Mouse (Mus musculus) kidney, embryonic 15.5 days (tissue): ENCODE measurements around the gene C1ra. TPM values are rescaled to one million over a fixed set of nuclear protein-coding genes. Genes with fewer than 3 reads are reported as not detected.
"Not testable (repeated sequence)": the region's sequence is repeated elsewhere in the genome, so short reads cannot be mapped to it uniquely, and the experiment has no call there.

ENCODE experiments used
- ATAC-seq: fragments of 200-750 bp; cut with Nextera tagmentation; replicated peaks from 2 replicates; pipeline ENCODE4 v1.8.0; 2017; ENCODE audit warnings: moderate TSS enrichment; ENCODE audit not compliant: low FRiP score
- H3K27ac ChIP-seq: fragments of 300-500 bp; sonication (generic); 2 replicates; pipeline ENCODE4 v1.5.1; 2015; ENCODE audit warnings: mild to moderate bottlenecking, inconsistent platforms
- H3K27me3 ChIP-seq: fragments of 300-500 bp; sonication (generic); 2 replicates; pipeline ENCODE4 v1.6.1; 2015; ENCODE audit warnings: inconsistent platforms
- H3K36me3 ChIP-seq: fragments of 300-500 bp; sonication (generic); 2 replicates; pipeline ENCODE4 v1.6.1; 2015; ENCODE audit warnings: inconsistent platforms
- H3K4me1 ChIP-seq: fragments of 300-500 bp; sonication (generic); 2 replicates; pipeline ENCODE4 v1.6.1; 2015; ENCODE audit warnings: inconsistent platforms
- H3K4me2 ChIP-seq: fragments of 300-500 bp; sonication (generic); 2 replicates; pipeline ENCODE4 v1.6.1; 2015; ENCODE audit warnings: moderate library complexity, mild to moderate bottlenecking, inconsistent platforms
- H3K4me3 ChIP-seq: fragments of 300-500 bp; sonication (generic); replicated peaks from 2 replicates; pipeline ENCODE4 v1.5.1; 2015; ENCODE audit warnings: mild to moderate bottlenecking, inconsistent platforms
- H3K9ac ChIP-seq: fragments of 300-500 bp; sonication (generic); 2 replicates; pipeline ENCODE4 v1.6.1; 2015; ENCODE audit warnings: mild to moderate bottlenecking, inconsistent platforms
- H3K9me3 ChIP-seq: fragments of 300-500 bp; sonication (generic); replicated peaks from 2 replicates; pipeline ENCODE4 v1.6.1; 2016; ENCODE audit warnings: inconsistent platforms
- WGBS: fragments of 180-500 bp; shearing (Covaris S2); methylation state at CpG from one replicate; pipeline ENCODE4 v1.1.7; 2015; ENCODE audit warnings: mixed read lengths; 5-methylcytosine and 5-hydroxymethylcytosine counted together
- polyA plus RNA-seq: library from polyadenylated mRNA; unstranded; fragments of >200 nt; fragmentation: Nextera tagmentation; extraction: Ambion mirVana; gene quantifications from 2 replicates; pipeline ENCODE4 v1.2.1, GENCODE M21; 2015

C1ra gene
- polyA plus RNA-seq, 1 experiment from 2014 or later: 7.9 TPM

DNA sequence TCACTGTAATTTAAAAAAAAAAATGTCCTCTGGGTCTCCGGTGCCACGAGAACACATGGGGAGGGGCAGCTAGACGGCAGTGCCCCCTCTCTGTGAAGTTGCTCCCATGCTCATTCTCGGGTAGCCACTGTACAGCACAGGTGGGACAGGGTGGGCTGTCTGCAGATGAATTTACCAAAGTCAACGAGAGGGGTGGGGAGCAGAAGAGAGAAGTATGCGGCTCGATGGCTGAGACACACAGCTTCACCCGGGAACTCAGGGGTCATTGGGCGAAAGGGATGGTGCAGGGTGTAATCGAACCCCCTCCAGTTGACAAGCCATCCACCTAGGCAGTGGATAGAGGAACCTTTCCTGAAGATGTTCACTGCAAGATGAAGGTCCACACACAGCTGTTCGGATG lies 35.4 kb upstream of the C1ra start:
- no peaks in the 10 kb centered on the region for H3K27me3 ChIP-seq
- peaks cover 15% of the 10 kb centered on the region for H3K4me1 ChIP-seq
- H3K27ac ChIP-seq: no peak overlapping the region
- no peak overlapping the region for H3K4me2 ChIP-seq
- H3K4me3 ChIP-seq: no peak overlapping the region
- ATAC-seq: no peak
- no peaks in the 10 kb centered on the region for H3K36me3 ChIP-seq
- no peaks in the 10 kb centered on the region for H3K9me3 ChIP-seq
- no peak overlapping the region for H3K9ac ChIP-seq
- 79% methylated on average over 11 of the region's 11 CpGs for WGBS

DNA sequence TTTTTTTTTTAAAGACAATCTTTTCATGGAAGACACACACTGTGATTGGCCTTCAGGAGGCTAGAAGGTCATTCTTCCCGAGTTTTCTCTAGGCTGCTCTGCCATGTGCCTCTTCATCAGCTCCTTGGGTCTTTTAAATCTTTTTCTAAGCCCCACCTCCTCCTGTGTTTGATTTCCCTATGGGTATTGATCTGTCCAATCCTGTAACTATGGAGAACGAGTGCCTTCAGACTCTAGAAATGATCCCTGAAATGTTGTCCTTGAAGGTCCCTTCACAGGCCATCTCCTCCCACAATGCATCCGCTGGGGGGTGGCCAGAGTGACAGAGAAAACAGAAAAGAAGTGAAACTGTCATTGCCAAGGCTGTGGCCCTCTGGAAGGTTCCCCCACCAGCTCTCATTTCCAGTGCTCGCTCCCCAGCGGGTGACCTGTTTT lies 35.0 kb upstream of the C1ra start:
- no peak for ATAC-seq
- WGBS: 55% methylated on average over 5 of the region's 5 CpGs
- Histone ChIP-seq H3K9ac (no peak overlapping the region), H3K36me3 (no peaks in the 10 kb centered on the region), H3K4me2 (no peak overlapping the region), H3K27ac (no peak overlapping the region; the same call in 1 of the 2 replicates), H3K4me3 (no peak overlapping the region), H3K27me3 (no peaks in the 10 kb centered on the region), H3K4me1 (peaks cover 15% of the 10 kb centered on the region), H3K9me3 (no peaks in the 10 kb centered on the region)

DNA sequence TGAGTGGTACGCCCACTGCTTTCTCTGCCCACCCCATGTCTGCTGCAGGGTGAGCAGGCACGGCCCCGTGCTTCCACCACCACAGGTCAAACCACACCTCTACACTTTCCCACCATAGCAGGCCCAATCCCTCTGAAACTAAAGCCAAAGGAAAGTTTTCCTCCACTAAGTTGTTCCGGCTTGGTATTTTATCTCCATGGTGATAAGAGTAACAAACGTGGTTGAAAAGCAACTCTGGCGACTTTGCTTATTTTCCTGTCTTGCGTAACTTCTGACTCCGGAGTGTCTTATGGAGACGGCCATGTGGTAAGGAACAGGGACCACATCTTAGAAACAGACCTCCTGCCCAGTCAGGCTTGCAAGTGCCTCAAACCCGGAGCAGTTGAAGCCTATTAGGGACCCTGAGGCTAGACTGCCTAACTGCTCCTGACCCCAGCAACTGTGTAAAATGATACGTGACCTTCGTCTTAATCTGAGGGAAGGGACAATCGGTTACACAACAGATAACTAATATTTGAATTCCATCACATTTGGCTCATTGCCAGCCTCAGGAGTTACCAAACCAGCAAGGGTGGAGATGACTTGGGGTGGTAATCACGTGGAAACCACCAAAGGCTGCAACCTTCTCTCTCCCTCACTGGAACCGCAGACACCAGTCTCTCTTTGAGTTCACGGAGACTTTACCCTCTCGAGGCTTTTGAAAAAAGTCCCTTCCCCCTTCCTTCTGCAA lies 34.1 kb upstream of the C1ra start:
- Histone ChIP-seq H3K36me3 (no peaks in the 10 kb centered on the region), H3K27me3 (no peaks in the 10 kb centered on the region), H3K4me1 (peaks cover 15% of the 10 kb centered on the region), H3K4me3 (no peak overlapping the region), H3K9ac (no peak overlapping the region), H3K9me3 (no peaks in the 10 kb centered on the region), H3K4me2 (no peak overlapping the region), H3K27ac (no peak overlapping the region)
- ATAC-seq: no peak
- WGBS: 52% methylated on average over 17 of the region's 17 CpGs

DNA sequence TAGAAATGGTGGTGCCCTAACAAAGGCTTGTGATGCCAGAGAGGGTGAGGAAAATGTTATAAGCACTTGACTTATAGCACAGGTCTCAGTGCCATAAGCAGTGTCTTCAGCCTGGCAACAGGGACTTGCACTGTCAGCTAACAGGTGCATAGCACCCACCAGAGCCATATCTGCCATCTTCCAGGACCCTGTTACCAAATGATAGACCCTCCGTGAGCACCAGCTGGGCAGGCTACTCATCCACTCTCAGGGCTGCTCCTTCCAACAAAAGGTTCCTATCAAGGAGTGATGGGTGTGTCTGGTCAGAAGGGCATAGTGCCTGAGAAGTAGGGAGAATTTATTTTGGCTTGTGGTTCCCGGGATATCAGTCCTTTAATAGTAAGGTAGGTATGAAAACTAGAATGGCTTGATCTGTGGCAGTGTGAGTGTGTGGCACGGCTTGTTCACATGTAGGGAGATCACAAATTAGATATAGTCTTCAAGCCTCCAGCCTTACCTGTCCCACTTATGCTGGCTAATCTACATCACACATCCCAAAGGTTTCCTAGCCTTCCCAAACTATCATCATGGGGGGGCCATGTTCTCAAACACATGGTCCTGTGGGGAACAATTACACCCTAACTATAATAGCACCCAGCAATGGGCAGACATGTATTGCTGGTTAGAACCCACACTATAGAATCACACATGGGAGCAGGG lies 33.2 kb upstream of the C1ra start:
- Histone ChIP-seq H3K27ac (no peak overlapping the region), H3K9me3 (no peaks in the 10 kb centered on the region), H3K36me3 (no peaks in the 10 kb centered on the region), H3K4me2 (no peak overlapping the region), H3K4me3 (no peak overlapping the region), H3K9ac (no peak overlapping the region), H3K27me3 (no peaks in the 10 kb centered on the region), H3K4me1 (peaks cover 15% of the 10 kb centered on the region)
- ATAC-seq: no peak
- WGBS: 83% methylated on average over 3 of the region's 3 CpGs

DNA sequence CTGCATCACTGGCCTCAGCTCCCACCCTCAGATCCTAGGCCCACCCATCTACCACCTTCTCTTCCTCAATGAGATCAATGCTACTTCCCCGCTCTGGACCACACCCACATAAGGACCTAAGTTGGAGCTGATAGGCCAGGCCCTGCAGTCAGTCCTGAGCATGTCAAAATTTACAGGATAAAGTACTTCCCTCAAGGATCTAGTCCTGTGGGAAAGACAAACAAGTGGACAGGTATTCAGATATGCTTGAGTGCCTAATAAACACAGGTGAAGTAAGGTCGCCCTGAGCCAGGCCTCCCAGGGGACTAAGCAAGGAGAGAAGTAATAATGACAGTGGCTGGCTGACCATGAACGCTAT lies 32.7 kb upstream of the C1ra start:
- no peak overlapping the region for H3K4me3 ChIP-seq
- H3K4me2 ChIP-seq: no peak overlapping the region
- no peaks in the 10 kb centered on the region for H3K27me3 ChIP-seq
- no peak overlapping the region for H3K9ac ChIP-seq
- H3K36me3 ChIP-seq: no peaks in the 10 kb centered on the region
- no peak for ATAC-seq
- no peaks in the 10 kb centered on the region for H3K9me3 ChIP-seq
- no peak overlapping the region for H3K27ac ChIP-seq
- 87% methylated on average over 3 of the region's 3 CpGs for WGBS
- H3K4me1 ChIP-seq: peaks cover 15% of the 10 kb centered on the region

DNA sequence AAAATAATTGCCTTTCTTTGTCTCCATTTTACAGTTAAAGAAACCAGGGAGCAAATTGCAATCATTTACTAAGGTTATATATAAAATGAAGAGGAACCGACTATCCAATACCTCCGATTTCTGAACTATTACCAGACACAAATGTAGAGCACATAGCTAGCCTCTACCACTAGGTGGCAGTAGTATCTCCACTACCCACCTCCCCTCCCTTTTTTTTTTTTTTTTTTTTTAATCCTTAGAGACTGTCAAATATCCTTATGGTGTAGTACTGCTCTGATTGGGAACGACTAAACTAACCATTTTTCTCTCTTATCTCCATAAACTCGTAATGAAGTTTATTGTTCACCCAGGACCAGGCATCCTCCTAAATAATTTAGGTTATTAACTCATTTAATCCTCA lies 31.9 kb upstream of the C1ra start:
- Histone ChIP-seq H3K4me2 (no peak overlapping the region), H3K9me3 (no peaks in the 10 kb centered on the region), H3K27me3 (no peaks in the 10 kb centered on the region), H3K36me3 (no peaks in the 10 kb centered on the region), H3K4me1 (peaks cover 15% of the 10 kb centered on the region), H3K9ac (no peak overlapping the region), H3K27ac (no peak overlapping the region), H3K4me3 (no peak overlapping the region)
- 58% methylated on average over 4 of the region's 4 CpGs for WGBS
- ATAC-seq: no peak

DNA sequence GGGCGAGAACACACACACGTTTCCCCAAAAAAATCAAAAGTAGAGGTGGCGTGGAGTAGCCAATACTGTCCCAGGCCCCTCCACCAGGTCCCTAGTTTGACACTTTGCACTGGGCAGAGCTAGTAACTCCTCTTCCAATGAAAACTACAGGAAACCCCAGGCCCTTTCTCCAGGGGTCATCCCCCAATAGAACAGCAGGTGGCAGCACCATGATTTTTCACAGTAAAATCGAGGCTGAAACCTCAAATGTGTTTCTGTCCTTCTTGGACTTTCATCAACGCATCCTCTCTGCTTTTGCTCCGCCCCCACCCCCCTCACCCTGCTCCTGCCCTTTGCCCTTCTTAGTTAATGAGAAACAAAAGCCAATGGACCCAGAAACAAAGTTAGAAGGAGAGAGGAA lies 30.6 kb upstream of the C1ra start:
- H3K9ac ChIP-seq: no peak overlapping the region
- 27% methylated on average over 6 of the region's 6 CpGs for WGBS
- H3K9me3 ChIP-seq: no peaks in the 10 kb centered on the region
- peak; percentile 61 for ATAC-seq
- H3K36me3 ChIP-seq: no peaks in the 10 kb centered on the region
- H3K27ac ChIP-seq: no peak overlapping the region
- H3K4me2 ChIP-seq: 0 out of 2 replicates have a peak overlapping the region, but pooled peaks have one; percentile 17
- no peaks in the 10 kb centered on the region for H3K27me3 ChIP-seq
- no peak overlapping the region for H3K4me3 ChIP-seq
- peaks cover 15% of the 10 kb centered on the region for H3K4me1 ChIP-seq

DNA sequence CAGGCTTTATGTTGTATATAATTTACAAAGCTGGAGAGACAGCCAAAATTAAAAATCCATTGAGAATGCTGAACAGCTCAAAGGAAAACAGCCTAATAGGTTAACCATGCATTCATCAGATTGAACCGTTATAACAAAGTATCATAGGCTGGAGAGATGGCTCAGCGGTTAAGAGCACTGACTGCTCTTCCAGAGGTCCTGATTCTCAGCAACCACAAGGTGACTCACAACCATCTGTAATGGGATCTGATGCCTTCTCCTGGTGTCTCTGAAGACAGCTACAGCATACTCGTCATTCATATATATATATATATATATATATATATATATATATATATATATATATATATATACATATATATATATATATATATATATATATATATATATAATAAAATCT lies 28.4 kb upstream of the C1ra start:
- H3K9ac ChIP-seq, H3K4me1 ChIP-seq: not testable (repeated sequence)
- 87% methylated on average over 3 of the region's 3 CpGs for WGBS

DNA sequence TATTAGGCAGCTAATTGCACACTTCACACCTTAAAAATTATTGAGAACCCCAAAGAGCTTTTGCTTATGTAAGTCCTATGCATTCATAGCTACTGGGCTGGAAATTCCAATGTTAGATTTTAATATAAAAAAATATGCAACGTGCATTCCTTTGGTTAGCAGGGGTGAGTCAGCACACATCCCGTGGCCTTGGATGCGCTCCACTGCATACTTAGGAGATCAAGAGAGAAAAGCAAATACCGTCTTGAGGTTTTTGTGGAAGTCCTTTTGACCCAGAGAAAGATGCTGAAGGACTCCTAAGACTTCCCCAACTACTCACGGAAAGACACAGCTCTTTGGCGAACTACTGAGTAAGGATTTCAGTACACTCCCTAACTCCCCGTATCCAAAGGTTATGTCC lies 27.4 kb upstream of the C1ra start:
- H3K4me3 ChIP-seq: no peak overlapping the region
- no peak overlapping the region for H3K9ac ChIP-seq
- H3K27me3 ChIP-seq: no peaks in the 10 kb centered on the region
- ATAC-seq: 0 out of 2 replicates have a peak, but pooled peaks have one; percentile 16
- H3K36me3 ChIP-seq: no peaks in the 10 kb centered on the region
- H3K27ac ChIP-seq: peak overlapping the region; percentile 28; the same call in 1 of the 2 replicates
- 65% methylated on average over 7 of the region's 7 CpGs for WGBS
- H3K4me1 ChIP-seq: no peaks in the 10 kb centered on the region
- no peaks in the 10 kb centered on the region for H3K9me3 ChIP-seq
- peak overlapping the region; percentile 42 for H3K4me2 ChIP-seq

More for the DNA sequence above, 28.4 kb upstream of the C1ra start:
- H3K9me3 ChIP-seq, H3K36me3 ChIP-seq, H3K27me3 ChIP-seq, H3K27ac ChIP-seq, H3K4me2 ChIP-seq, ATAC-seq, H3K4me3 ChIP-seq: not testable (repeated sequence)

DNA sequence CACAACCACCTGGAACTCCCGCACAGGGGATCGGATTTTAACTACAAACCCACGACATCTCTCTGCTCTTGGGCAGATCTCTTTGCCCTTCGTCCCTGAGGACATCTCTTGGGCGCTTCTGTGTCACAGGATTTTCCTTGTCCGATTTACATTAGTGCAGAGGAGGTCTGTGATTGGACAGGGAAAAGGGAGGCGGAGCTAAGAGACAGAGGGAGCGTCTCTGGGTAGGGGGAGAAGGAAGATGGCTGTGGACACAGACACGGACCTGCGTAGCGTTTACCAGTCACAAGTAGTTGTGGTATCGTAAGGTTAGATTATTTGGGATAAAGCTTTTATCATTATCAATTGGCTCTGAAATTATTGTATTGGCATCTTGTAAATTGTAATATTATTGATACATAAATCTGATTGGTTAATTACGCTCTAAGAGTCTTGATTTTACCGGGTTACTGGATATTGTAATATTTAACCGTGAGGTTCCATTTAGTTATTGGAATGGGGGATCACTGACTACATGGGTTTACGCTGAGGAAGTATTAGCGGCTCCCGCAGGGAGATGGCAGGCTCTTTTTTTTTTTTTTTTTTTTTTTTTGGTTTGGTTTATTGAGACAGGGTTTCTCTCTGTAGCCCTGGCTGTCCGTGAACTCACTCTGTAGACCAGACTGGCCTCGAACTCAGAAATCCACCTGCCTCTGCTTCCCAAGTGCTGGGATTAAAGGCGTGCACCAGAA lies 26.6 kb upstream of the C1ra start:
- peak; percentile 80 for ATAC-seq
- no peaks in the 10 kb centered on the region for H3K36me3 ChIP-seq
- H3K9ac ChIP-seq: no peak overlapping the region
- H3K9me3 ChIP-seq: no peaks in the 10 kb centered on the region
- 36% methylated on average over 21 of the region's 21 CpGs for WGBS
- peak overlapping the region; percentile 14 for H3K4me3 ChIP-seq
- no peaks in the 10 kb centered on the region for H3K27me3 ChIP-seq
- peak overlapping the region; percentile 42 for H3K4me2 ChIP-seq
- peak overlapping the region; percentile 28; the same call in 1 of the 2 replicates for H3K27ac ChIP-seq
- H3K4me1 ChIP-seq: no peaks in the 10 kb centered on the region

DNA sequence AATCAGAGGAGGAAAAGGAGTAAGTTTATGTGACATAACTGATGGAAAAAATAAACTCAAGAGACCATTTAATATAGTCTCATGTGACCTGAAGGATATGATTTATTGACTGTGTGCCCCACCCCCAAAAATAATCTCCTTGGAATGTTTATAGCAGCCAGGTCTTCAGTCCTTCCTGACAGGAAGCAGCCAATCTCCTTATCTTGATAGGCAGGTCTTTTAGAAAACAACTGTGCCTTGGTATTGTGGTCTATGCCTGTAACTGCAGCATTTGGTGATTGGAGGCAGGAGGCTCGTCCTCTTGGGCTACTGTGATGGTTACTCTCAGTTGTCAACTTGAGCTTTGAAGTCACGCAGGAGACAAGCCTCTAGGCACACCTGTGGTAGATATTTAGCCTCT lies 24.7 kb upstream of the C1ra start:
- H3K9ac ChIP-seq: no peak overlapping the region
- WGBS: 59% methylated on average over 2 of the region's 2 CpGs
- no peak overlapping the region for H3K4me3 ChIP-seq
- H3K4me2 ChIP-seq: no peak overlapping the region
- ATAC-seq: no peak
- no peaks in the 10 kb centered on the region for H3K4me1 ChIP-seq
- no peaks in the 10 kb centered on the region for H3K9me3 ChIP-seq
- no peaks in the 10 kb centered on the region for H3K36me3 ChIP-seq
- H3K27me3 ChIP-seq: no peaks in the 10 kb centered on the region
- no peak overlapping the region for H3K27ac ChIP-seq

DNA sequence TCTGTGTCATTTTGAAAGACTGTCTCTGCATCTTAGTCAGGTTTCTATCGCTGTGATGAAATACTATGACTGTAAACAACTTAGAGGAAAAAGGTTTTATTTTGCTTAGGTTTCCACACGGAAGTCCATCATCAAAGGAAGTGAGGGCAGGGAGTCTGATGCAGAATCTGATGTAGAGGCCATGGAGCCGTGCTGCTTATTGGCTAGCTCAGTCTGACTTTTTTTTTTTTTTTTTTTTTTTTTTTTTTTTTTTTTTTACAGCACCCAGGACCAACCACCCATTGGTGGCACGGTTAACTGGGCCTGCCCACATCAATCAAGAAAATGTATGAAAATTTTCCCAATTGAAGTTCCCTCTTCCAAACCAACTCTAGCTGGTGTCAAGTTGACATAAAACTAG lies 23.3 kb upstream of the C1ra start:
- Histone ChIP-seq H3K9ac (no peak overlapping the region), H3K36me3 (no peaks in the 10 kb centered on the region), H3K4me2 (no peak overlapping the region), H3K27me3 (no peaks in the 10 kb centered on the region), H3K27ac (no peak overlapping the region), H3K4me3 (no peak overlapping the region), H3K9me3 (no peaks in the 10 kb centered on the region), H3K4me1 (0 out of 2 replicates have a peak, but pooled peaks cover 7% of the 10 kb centered on the region)
- 82% methylated on average over 4 of the region's 4 CpGs for WGBS
- ATAC-seq: no peak
